Mouse (Mus musculus): ENCODE data around the gene Gga3.

Gga3 gene

DNA sequence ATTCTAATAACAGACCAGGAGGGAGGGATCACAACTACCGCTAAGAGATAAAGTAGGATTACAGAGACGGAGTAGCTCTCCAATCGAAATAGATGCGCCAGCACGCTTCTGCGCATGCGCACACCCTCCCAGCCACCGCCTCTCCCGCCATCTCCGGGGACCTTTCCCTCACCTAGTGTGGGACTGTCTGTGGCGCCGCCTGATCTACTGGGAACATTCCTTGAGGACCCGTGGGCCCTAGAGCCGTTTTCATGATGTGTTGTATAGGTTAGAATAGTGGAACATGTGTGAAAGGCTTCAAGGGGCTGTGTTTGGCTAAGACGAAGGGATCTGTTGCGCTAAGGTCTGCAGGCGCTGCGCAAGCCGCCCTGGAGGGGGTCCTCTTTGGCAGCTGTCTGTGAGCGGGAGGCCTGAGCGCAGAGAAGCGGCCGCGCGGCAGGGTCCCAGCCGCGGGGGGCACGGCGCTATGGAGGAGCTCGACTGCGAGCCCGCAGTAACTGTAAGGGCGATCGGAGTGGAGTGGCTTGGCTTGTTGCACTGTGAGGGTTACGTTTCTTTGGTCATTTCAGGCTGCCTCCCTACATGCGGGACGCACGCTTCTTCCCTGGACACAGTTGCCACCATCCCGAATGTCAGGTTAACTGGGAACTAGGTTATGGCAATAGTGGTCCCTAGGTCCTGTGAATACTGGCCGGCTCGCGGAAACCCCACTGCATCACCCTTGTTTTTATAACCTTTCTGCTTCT lies 39.6 kb downstream of the Gga3 start, which contains the start of gene Nup85:
Gene Nup85 (plus strand): TSS at position 371 of the 746 bp plus-strand sequence.
- peak; percentile 96 for DNase-seq (ENCODE audit: low read depth, low spot score)

DNA sequence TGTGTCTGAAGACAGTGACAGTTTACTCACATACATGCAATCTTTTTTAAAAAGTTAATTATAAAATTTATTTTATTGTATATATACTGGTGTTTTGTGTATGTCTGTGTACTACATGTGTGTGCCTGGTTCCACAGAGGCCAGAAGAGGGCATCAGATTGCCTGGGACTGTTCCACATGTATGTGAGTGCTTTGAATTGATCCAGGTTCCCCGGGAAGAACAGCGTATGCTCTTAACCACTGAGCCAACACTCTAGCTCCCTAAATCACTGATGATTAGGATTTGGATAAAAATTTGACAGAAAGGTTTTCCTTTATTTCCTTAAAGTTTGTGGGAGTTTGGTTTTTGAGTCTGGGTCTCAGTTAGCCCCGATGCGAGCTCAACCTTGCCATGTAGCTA lies 40.4 kb downstream of the Gga3 start:
- DNase-seq (ENCODE audit: low read depth, low spot score), result no peak

GRCm38 (mm10) chr11:115555717-115556116 lies 48.1 kb downstream of the Gga3 start:
- DNase-seq (ENCODE audit: low read depth, low spot score), result no peak

GRCm38 (mm10) chr11:115552783-115553182 lies 51.1 kb downstream of the Gga3 start:
- no peak for DNase-seq (ENCODE audit: low read depth, low spot score)

- DNase-seq (ENCODE audit: low read depth, low spot score), result no peak
Measured at GRCm38 (mm10) chr11:115543571-115543970, 60.3 kb downstream of the Gga3 start.

GRCm38 (mm10) chr11:115538045-115538444 lies 65.8 kb downstream of the Gga3 start:
- no peak for DNase-seq (ENCODE audit: low read depth, low spot score)

DNA sequence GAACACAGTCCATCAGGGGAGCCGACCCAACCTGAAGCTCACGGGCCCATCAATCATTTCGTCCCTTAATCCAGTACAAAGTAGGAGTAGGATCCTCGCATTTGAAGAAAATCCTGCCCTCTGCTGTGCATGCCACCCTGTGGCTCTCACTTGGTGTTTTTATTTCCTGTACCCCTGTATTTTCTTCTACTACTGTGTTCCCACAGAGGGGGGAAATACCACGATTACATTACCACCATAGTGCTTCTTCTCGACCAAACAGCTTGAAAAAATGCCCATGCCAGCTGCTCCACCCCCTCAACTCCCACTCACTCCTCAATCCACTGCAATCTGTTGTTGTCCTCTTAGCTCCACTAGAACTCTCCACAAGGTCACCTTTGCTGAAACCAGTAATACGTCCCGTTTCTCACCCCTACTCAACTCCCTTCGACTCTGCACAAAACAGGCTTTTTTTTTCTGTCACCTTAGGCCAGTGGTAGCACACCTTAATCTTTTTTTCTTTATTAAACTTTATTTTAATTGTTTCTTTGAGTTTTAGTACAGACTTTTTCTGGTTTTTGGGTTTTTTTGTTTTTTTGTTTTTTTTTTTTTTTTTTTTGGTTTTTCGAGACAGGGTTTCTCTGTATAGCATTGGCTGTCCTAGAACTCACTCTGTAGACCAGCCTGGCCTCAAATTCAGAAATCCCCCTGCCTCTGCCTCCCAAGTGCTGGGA lies 66.8 kb downstream of the Gga3 start:
- no peak for DNase-seq (ENCODE audit: low read depth, low spot score)

- DNase-seq (ENCODE audit: low read depth, low spot score), result peak; percentile 99
Measured at GRCm38 (mm10) chr11:115536038-115536681, 67.7 kb downstream of the Gga3 start, which contains the start of gene Sumo2. Gene Sumo2, minus strand, starts transcription at chr11:115536276.

DNA sequence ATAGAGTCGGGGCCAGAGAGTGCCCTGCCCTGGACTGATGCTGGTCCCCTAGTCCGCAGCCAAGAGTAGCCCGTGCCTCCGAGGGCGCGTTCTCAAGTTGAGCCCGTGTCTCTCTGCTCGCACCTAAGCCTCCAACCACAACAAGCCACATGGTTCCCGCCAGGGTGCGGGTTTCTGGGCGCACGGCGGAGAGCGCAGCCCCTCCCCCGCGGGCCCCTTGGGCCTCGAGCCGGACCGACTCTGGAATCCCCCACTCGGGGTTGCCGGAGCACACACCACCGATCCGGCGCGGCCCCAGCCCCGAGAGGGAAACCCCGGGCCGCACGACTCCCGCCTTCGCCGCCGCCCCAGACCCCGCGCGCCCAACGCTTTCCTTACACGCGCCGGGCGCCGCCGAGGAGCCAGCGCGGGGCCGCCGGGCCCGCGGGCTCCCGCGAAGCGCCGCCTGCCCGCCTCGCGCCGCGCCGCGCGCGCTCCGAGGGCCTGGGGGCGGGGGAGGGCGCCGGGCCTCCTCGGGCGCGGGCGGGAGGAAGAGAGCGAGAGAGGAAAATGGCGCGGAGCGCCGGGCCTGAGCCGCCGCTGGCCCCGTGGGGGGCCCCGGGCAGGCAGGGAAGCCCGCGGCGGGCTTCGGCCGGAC lies 68.3 kb downstream of the Gga3 start:
- DNase-seq (ENCODE audit: low read depth, low spot score), result peak; percentile 67

- no peak for DNase-seq (ENCODE audit: low read depth, low spot score)
Measured at GRCm38 (mm10) chr11:115534759-115535371, 69.0 kb downstream of the Gga3 start.
